Mouse (Mus musculus) macrophage (primary cell): ENCODE measurements around the gene Exoc4. TPM values are rescaled to one million over a fixed set of nuclear protein-coding genes. Genes with fewer than 3 reads are reported as not detected.

Experiments
- H3K27ac ChIP-seq: fragments of 350-480 bp; formaldehyde crosslinking; 2 replicates; pipeline ENCODE4 v1.9.0; 2021
- H3K36me3 ChIP-seq: fragments of 350-480 bp; formaldehyde crosslinking; 2 replicates; pipeline ENCODE4 v1.9.0; 2021; ENCODE audit errors: inconsistent target
- H3K4me3 ChIP-seq: fragments of 350-480 bp; formaldehyde crosslinking; 2 replicates; pipeline ENCODE4 v1.9.0; 2021; ENCODE audit errors: inconsistent target
- H3K79me2 ChIP-seq: fragments of 350-480 bp; formaldehyde crosslinking; 2 replicates; pipeline ENCODE4 v1.9.0; 2021; ENCODE audit errors: inconsistent target
- WGBS: methylation state at CpG from one replicate; pipeline ENCODE4 v1.1.7; 2026; ENCODE audit warnings: inconsistent platforms; ENCODE audit not compliant: missing documents; 5-methylcytosine and 5-hydroxymethylcytosine counted together
- polyA plus RNA-seq: library from polyadenylated mRNA; stranded (reverse); fragments of 250-400 nt; gene quantifications from 3 replicates; pipeline ENCODE4 v1.2.4, GENCODE M21; 2018; ENCODE audit warnings: inconsistent platforms

Gene Exoc4
- polyA plus RNA-seq, 1 experiment from 2014 or later = 52.1 TPM

- Histone ChIP-seq H3K79me2 (peaks cover 20% of the 10 kb centered on the region; the same call in 1 of the 2 replicates), H3K4me3 (no peak overlapping the region), H3K27ac (no peak overlapping the region), H3K36me3 (peaks cover 32% of the 10 kb centered on the region)
- 100% methylated on average over 6 of the region's 6 CpGs for WGBS
Measured at GRCm38 (mm10) chr6:33267571-33267970, 18.7 kb downstream of the Exoc4 start.

GRCm38 (mm10) chr6:33283523-33283922 is 34.6 kb downstream of the Exoc4 start:
- peaks cover 26% of the 10 kb centered on the region; the same call in 1 of the 2 replicates for H3K79me2 ChIP-seq
- H3K36me3 ChIP-seq = no peaks in the 10 kb centered on the region
- no peak overlapping the region for H3K27ac ChIP-seq
- H3K4me3 ChIP-seq = no peak overlapping the region
- WGBS = 100% methylated on average over 3 of the region's 3 CpGs

- WGBS = 88% methylated on average over 4 of the region's 4 CpGs
- Histone ChIP-seq H3K4me3 (no peak overlapping the region), H3K36me3 (no peaks in the 10 kb centered on the region), H3K27ac (no peak overlapping the region), H3K79me2 (peaks cover 28% of the 10 kb centered on the region; the same call in 1 of the 2 replicates)
Measured at GRCm38 (mm10) chr6:33283936-33284335, 35.1 kb downstream of the Exoc4 start.

- WGBS = 93% methylated on average over 6 of the region's 6 CpGs
- no peaks in the 10 kb centered on the region for H3K36me3 ChIP-seq
- H3K79me2 ChIP-seq = peaks cover 18% of the 10 kb centered on the region; the same call in 1 of the 2 replicates
- H3K4me3 ChIP-seq = no peak overlapping the region
- H3K27ac ChIP-seq = no peak overlapping the region
Measured at GRCm38 (mm10) chr6:33286376-33286775, 37.5 kb downstream of the Exoc4 start.

GRCm38 (mm10) chr6:33294626-33295025 is 45.7 kb downstream of the Exoc4 start:
- 92% methylated on average over 2 of the region's 2 CpGs for WGBS
- H3K36me3 ChIP-seq = peaks cover 14% of the 10 kb centered on the region; the same call in 1 of the 2 replicates
- no peak overlapping the region for H3K27ac ChIP-seq
- H3K79me2 ChIP-seq = no peaks in the 10 kb centered on the region; the same call in 1 of the 2 replicates
- no peak overlapping the region for H3K4me3 ChIP-seq

GRCm38 (mm10) chr6:33297566-33297965 is 48.7 kb downstream of the Exoc4 start:
- H3K79me2 ChIP-seq = no peaks in the 10 kb centered on the region
- peaks cover 15% of the 10 kb centered on the region; the same call in 1 of the 2 replicates for H3K36me3 ChIP-seq
- WGBS = 97% methylated on average over 3 of the region's 3 CpGs
- no peak overlapping the region for H3K27ac ChIP-seq
- no peak overlapping the region for H3K4me3 ChIP-seq

GRCm38 (mm10) chr6:33298768-33299167 is 49.9 kb downstream of the Exoc4 start:
- whole genome bisulfite sequencing = 95% methylated on average over 1 of the region's 1 CpGs
- peaks cover 15% of the 10 kb centered on the region; the same call in 1 of the 2 replicates for H3K36me3 ChIP-seq

GRCm38 (mm10) chr6:33305996-33306395 is 57.1 kb downstream of the Exoc4 start:
- 100% methylated on average over 1 of the region's 1 CpGs for WGBS
- no peak overlapping the region for H3K27ac ChIP-seq
- no peaks in the 10 kb centered on the region for H3K36me3 ChIP-seq
- no peak overlapping the region for H3K4me3 ChIP-seq
- H3K79me2 ChIP-seq = no peaks in the 10 kb centered on the region

More at GRCm38 (mm10) chr6:33298768-33299167, 49.9 kb downstream of the Exoc4 start:
- H3K79me2 ChIP-seq = no peaks in the 10 kb centered on the region
- H3K4me3 ChIP-seq = no peak overlapping the region
- H3K27ac ChIP-seq = no peak overlapping the region

GRCm38 (mm10) chr6:33308646-33309045 is 59.8 kb downstream of the Exoc4 start:
- Histone ChIP-seq H3K4me3 (no peak overlapping the region), H3K36me3 (no peaks in the 10 kb centered on the region), H3K79me2 (no peaks in the 10 kb centered on the region; the same call in 1 of the 2 replicates), H3K27ac (no peak overlapping the region)
- WGBS = 95% methylated on average over 2 of the region's 2 CpGs

GRCm38 (mm10) chr6:33310486-33310885 is 61.6 kb downstream of the Exoc4 start:
- H3K79me2 ChIP-seq = no peaks in the 10 kb centered on the region; the same call in 1 of the 2 replicates
- no peak overlapping the region for H3K4me3 ChIP-seq
- WGBS = 89% methylated on average over 1 of the region's 1 CpGs
- H3K36me3 ChIP-seq = no peaks in the 10 kb centered on the region
- no peak overlapping the region for H3K27ac ChIP-seq

GRCm38 (mm10) chr6:33322849-33323248 is 74.0 kb downstream of the Exoc4 start:
- no peaks in the 10 kb centered on the region for H3K36me3 ChIP-seq
- H3K79me2 ChIP-seq = no peaks in the 10 kb centered on the region
- H3K4me3 ChIP-seq = no peak overlapping the region
- 69% methylated on average over 3 of the region's 3 CpGs for WGBS
- H3K27ac ChIP-seq = no peak overlapping the region

GRCm38 (mm10) chr6:33323386-33323785 is 74.5 kb downstream of the Exoc4 start:
- no peak overlapping the region for H3K4me3 ChIP-seq
- H3K79me2 ChIP-seq = no peaks in the 10 kb centered on the region
- no peaks in the 10 kb centered on the region for H3K36me3 ChIP-seq
- H3K27ac ChIP-seq = no peak overlapping the region
- WGBS = 100% methylated on average over 4 of the region's 4 CpGs

GRCm38 (mm10) chr6:33328326-33328725 is 79.4 kb downstream of the Exoc4 start:
- WGBS = 100% methylated on average over 1 of the region's 1 CpGs
- no peak overlapping the region for H3K27ac ChIP-seq
- H3K4me3 ChIP-seq = no peak overlapping the region
- H3K36me3 ChIP-seq = 0 out of 2 replicates have a peak, but pooled peaks cover 12% of the 10 kb centered on the region
- H3K79me2 ChIP-seq = no peaks in the 10 kb centered on the region

GRCm38 (mm10) chr6:33347088-33347775 is 98.3 kb downstream of the Exoc4 start:
- H3K79me2 ChIP-seq = no peaks in the 10 kb centered on the region
- H3K36me3 ChIP-seq = no peaks in the 10 kb centered on the region
- no peak overlapping the region for H3K4me3 ChIP-seq
- 92% methylated on average over 1 of the region's 1 CpGs for WGBS
- no peak overlapping the region for H3K27ac ChIP-seq

GRCm38 (mm10) chr6:33361613-33362012 is 112.7 kb downstream of the Exoc4 start:
- no peaks in the 10 kb centered on the region for H3K36me3 ChIP-seq
- H3K79me2 ChIP-seq = no peaks in the 10 kb centered on the region
- H3K4me3 ChIP-seq = no peak overlapping the region
- no peak overlapping the region for H3K27ac ChIP-seq
- WGBS = 89% methylated on average over 6 of the region's 6 CpGs
